Mouse (Mus musculus): ENCODE data around the gene Cacna1c.
A peak's percentile ranks its signal among the peaks of the same experiment; 100 is the strongest.

Gene Cacna1c

DNA sequence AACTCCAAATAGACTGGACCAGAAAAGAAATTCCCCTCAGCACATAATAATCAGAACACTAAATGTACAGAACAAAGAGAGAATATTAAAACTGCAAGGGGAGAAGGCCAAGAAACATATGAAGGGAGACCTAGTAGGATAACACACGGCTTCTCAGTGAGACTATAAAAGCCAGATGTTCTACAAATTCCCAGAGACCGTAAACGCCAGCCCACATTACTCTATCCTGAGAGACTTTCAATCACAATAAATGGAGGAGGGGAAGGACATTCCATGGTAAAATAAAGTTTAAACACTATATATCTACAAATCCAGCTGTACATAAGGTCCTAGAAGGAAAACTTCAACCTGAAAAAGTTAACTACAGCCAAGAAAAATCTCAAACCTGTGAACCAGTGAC lies 185.3 kb downstream of the Cacna1c start:
- no peak for DNase-seq (ENCODE audit: low spot score in 2 of 2)

- no peak for DNase-seq (ENCODE audit: low spot score in 2 of 2)
Measured at GRCm38 (mm10) chr6:119009526-119009925, 186.7 kb downstream of the Cacna1c start.

DNA sequence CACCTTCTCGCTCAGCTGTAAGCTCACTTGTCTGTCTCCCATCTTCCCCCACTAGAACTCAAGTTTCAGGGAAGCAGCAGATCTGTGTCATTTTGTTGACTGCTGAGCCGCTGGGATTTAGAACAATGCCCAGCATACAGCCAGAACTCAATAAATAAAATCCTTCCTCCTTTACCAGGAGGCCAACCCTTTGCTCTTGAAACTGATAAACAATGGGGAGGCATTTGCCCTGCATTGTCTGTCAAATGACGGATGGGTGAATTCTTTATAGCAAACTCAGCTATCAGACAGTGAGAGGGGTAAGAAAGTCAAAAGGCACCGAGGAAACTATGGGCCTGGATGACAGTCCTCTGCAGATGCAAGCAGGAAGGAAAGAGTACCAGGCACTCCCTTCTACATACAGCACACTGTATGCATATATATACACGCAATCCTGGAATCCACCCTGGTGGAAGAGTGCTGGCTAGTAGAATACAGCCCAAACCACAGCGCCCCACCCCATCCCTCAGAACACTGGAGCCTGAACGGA lies 187.5 kb downstream of the Cacna1c start:
- no peak for DNase-seq (ENCODE audit: low spot score in 2 of 2)

DNA sequence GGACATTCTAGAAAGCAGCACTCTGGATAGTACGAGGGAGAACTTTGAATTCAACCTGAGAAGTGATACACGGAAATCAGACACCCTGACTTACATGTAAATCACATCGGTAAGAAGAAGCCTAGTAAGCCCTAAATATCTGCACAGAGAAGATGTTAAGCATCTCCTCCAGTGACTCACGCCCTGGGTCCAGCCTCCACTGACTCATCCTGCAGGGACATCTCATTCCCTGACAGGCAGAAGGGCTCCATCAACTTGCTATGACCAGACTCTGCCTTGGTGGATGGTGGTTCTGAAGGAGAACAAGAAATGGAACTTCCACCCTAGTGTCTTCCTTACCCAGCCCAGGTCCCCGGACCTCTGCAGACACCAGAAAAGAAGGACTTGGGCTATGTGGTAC lies 191.6 kb downstream of the Cacna1c start:
- no peak for DNase-seq (ENCODE audit: low spot score in 2 of 2)

DNA sequence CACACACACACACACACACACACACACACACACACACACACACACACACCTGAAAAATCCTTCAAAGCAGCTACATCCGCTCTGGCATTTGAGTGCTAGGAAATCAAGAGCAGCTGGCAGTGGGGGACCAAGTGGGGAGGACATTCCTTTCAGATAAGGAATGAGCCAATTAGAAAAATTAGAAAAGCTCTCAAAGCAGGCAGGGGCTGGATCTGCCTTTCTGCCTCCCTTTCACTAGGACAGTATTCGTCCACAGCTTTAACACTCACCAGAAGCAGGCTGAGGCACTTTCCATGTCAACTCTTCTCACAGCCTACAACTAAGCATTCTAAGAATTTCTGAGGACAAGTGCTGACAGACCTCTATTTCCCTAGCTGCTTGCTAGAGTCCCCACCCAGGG lies 194.8 kb downstream of the Cacna1c start:
- no peak for DNase-seq (ENCODE audit: low spot score in 2 of 2)

DNA sequence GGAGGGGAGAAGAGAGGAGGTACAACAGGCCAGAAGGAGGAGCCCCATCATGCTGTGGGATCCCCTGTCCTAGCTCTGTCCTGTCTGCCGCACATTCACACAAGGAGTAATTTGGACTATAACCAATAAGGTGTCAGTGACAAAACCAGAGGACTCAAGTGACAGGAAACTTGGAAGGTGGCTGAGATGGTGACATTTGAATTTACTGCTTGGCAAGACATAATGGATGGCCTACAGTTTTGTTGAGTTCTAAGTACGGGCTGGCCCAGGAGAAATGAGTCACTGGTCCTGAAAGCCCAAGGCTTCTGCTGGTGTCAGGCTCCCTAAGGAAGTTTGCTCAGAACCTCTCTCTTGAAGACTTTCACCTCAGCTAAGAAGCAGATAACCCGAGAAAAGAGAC lies 196.0 kb downstream of the Cacna1c start:
- peak in 1 of 2 experiments; percentile 15 for DNase-seq (ENCODE audit: low spot score in 2 of 2)

GRCm38 (mm10) chr6:118999329-118999875 lies 196.8 kb downstream of the Cacna1c start:
- DNase-seq (ENCODE audit: low spot score in 2 of 2), result peak; percentile 21 to 27

DNA sequence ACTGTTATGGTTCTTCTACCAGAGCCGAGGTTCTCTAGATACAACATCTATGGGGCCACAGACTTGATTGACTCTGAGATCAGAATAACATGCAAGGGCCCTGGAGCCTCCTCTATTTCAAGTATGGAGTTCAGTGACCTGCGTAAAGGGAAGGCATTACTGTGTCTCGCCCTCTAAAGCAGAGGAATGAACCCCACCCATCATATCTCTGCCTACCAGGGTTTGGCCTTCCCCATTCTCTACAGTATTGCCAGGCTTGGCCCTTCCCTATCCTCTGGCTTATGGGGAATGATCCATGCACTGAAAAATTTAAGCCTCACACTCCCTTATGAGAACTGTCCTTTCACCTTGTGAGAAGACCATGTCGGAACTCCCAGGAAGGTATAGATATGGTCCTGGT lies 198.8 kb downstream of the Cacna1c start:
- DNase-seq (ENCODE audit: low spot score in 2 of 2), result no peak

DNA sequence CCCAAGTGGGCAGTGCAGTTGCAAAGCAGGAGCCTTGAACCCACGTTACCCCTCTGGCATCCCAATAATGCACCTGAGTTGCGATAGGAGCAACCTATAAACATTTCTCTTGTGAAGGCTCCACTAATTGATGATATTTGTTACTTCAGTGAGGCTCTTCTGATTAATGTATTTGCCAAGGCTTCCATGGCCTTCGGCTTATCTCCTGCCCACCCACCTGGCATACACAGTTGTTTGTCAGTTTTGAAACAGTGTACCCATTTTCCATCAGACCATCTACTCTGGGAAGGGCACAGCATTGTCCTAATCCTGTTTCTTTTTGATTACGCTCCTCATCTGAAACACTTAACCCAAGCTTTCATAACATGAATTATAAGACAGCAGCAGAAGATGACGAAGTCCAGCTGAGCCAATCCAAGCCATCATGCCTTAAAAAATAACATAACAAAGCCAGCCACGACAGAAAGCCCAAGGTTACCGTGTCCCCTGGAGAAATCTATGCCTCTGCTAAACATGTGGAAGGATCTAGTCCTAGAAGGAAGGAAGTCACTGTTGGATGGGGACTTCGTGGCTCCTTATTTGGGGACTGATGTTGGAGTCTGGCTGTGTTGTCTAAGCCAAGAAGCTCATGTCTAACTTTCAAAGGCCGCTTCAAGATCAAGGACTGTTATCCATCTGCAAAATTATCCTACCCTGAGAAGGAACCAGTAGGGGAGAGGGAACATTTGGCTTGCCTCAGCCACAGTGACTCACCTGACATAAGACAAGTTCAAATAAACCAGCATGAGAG lies 201.8 kb downstream of the Cacna1c start:
- no peak for DNase-seq (ENCODE audit: low spot score in 2 of 2)

GRCm38 (mm10) chr6:118992391-118992790 lies 203.8 kb downstream of the Cacna1c start:
- DNase-seq (ENCODE audit: low spot score in 2 of 2), result peak; percentile 56 to 62

DNA sequence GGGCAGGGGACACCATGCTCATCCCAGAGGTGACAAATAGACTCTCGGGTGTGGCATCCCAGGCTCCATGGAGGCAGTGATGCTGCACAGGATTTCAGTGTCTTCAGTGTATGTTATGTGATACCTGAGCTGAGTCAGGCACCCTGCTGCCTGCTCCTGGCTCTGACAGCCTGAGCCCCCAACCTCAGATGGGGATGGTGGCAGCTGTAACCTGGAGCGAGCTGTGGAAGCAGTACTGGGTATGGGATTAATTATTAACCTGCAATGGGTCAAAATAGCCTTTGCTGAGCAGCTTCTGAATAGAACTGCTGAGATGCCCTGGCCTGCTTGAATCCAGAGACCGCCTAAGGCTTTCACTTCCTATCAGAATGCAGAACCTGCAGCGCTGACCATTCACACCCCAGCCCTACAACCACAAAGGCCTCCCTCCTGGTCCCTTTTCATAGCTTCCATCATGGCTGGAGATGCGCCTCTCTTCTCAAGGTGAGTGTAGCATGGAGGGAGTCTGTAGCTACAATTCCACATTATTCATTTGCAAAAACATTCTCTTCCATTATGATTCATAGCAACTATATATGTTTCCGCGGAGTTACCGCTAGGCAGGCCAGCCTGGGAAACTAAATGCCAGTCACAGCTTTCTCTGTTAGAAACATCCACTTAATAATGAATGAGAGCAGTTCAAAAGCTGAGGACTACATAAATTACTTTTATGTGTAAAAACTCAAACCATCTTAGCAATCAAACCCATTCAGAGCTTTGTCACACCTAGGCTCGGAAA lies 206.0 kb downstream of the Cacna1c start:
- no peak for DNase-seq (ENCODE audit: low spot score in 2 of 2)

GRCm38 (mm10) chr6:118984181-118984901 lies 211.9 kb downstream of the Cacna1c start:
- peak in 1 of 2 experiments; percentile 17 for DNase-seq (ENCODE audit: low spot score in 2 of 2)

DNA sequence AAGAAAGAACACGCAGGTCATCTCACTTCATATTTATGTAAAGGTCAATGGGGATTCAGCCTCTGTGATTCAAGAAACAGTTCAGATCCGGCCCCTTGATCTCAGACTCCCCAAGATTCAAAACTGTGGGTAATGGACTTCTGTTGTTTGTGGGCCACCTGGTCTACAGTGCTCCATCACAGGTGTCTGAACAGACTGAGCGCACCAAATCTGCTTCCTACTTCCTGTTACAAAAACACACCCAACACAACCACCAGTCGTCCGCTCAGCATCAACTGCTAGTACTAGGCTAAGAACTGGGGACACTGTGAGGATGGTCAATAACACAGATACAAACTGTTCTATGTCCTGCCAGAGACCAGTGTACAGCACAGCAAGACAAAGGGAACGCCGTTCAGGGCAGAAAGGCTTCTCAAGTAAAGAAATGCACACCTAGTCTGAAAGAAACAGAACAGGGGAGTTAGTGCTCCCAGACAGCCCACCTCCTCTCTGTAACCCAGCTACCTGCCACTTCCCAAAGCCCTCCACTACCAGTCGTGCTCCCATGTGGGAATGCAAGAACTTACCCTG lies 212.7 kb downstream of the Cacna1c start:
- DNase-seq (ENCODE audit: low spot score in 2 of 2), result no peak

DNA sequence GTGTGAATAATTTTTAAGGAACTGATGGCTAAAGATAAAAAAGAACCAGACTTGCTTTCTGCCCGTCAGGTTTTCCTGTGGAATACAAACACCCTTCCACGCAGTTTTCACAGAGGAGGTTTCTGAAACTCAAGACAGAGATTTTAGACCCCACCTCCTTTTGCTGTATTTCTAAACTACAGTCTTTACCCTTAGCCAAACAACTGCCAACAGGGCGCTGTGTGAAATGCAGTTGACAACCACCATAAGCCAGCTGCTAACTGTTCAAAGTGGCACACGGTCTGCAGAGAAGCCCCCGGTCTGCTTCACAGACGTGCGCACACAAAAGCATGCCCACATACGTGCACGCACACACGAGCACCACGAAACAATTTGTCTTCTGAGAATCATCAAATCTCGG lies 216.0 kb downstream of the Cacna1c start:
- DNase-seq (ENCODE audit: low spot score in 2 of 2), result no peak

DNA sequence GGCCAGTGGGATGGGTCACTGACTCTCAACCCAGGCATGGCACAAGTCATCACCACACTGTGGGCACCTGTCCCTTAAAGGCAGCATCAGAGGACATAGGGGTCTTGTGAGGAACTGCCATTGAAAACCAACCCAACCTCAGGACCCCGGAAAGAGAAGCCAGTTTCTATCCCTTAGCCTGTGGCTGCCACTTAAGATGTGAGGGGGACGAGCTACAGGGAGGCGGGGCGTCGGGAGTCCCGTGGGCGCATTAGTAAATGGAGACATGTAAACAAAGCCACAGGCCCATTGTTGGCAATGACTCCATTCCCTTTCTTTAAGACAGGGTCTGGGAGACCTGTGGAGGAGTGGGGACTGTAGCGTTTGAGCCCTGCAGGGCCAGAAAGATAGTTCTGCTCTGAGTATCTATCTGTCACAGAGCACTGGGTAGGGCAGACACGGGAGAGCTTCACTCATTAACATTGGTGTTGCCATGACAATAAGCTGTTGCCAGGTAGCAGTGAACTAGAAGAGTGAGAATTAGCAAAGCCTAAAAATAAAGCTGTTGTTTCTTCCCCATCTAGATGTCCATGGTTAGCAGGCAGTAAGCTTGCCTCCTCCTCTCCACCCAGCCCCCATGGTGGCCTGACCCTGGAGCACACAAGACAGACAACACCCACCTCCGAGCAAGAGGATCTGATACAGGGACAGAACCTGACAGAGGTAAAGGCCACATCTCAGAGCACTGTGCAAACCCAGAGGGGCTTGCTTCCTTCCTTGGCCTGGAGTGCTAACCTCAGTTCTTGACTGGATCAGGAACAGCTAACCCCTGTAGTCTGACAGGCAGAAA lies 218.6 kb downstream of the Cacna1c start:
- DNase-seq (ENCODE audit: low spot score in 2 of 2), result no peak

DNA sequence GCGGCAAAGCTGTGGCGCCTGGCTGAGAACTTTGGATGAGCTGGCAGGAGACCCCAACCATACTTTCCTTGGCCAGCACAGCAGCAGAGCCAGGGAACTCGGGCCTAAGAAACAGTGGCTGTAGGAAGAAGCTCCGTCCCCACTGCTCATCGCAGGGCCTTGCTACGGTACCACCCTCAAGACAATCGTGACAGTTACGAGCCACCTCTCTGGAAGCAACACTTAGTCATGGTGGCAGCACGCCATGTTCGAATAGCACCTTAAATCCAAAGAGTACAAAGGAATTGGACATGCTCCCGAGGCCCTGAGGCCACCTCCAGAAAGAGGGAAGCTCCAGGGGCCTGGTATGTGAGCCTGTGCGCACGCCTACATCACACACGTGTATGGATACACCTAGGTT lies 219.6 kb downstream of the Cacna1c start:
- no peak for DNase-seq (ENCODE audit: low spot score in 2 of 2)

DNA sequence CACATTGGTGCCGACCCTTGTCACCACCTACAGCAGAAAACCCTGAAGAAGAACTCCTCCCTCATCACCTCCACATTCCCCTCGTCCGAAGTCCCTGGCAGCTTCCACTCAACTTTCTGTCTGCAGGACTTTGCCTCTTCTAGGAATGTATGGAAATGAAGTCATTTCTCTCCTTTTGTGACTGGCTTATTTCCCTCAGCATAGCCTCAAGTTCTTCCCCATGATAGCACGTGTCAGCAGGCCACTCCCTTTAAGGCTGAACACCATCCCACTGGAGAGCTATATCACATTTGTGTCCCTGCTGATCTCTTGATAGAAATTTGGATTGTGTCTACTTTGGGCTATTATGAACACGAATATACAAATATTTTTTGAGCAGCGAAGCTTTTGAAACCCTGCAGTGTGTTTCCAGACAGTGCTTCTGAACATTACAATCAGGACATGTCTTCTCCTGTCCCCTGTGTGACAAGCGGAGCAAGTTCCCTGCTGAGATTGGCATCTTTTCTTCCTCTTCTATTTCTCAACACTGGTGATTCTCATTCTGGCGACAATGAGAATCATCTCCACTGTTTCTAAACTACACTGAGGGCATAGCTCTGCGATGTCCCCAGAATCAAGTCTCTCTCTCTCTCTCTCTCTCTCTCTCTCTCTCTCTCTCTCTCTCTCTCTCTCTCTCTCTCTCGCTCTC lies 224.2 kb downstream of the Cacna1c start:
- no peak for DNase-seq (ENCODE audit: low spot score in 2 of 2)

GRCm38 (mm10) chr6:118968776-118969175 lies 227.4 kb downstream of the Cacna1c start:
- no peak for DNase-seq (ENCODE audit: low spot score in 2 of 2)

- DNase-seq (ENCODE audit: low spot score in 2 of 2), result no peak
Measured at GRCm38 (mm10) chr6:118966904-118967303, 229.3 kb downstream of the Cacna1c start.

DNA sequence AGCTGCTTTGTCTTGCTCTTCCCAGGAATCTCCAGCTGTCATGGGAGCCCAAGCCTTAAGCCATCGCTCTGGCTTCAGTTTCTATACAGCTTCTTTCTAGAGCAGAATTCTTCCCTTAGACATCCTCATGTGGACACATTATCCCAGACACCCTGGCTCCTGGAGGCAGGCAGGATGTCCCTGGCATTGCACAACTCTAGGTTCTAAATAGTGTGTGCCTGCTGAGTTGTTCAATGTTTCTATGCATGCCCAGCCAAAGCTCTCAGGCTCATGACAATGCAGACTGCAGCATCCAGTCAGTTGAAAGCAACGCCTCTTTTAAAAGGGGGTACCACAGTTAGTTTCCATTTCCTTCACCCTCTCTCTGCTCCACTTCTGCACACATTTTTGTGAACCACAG lies 230.6 kb downstream of the Cacna1c start:
- DNase-seq (ENCODE audit: low spot score in 2 of 2), result no peak

All from heart, adult 9 months (tissue).